Mouse (Mus musculus): ENCODE measurements around the gene Hivep1.

Hivep1 gene

GRCm38 (mm10) chr13:42233741-42234419, 182.1 kb downstream of the Hivep1 start:
- no peak for DNase-seq

GRCm38 (mm10) chr13:42238520-42238919, 186.7 kb downstream of the Hivep1 start:
- DNase-seq = no peak

- no peak for DNase-seq
Observed at GRCm38 (mm10) chr13:42242131-42242530, 190.3 kb downstream of the Hivep1 start.

Data from kidney, postnatal 14 days (tissue).